Mouse (Mus musculus): Measurements from ENCODE around the gene Pafah1b2. TPM values are rescaled to one million over a fixed set of nuclear protein-coding genes. Genes with fewer than 3 reads are reported as not detected.

Gene Pafah1b2
- polyA plus RNA-seq (2012; rRNA removed; ENCODE audit: low replicate concordance): 17.0 and 27.6 TPM in 2 replicates

GRCm38 (mm10) chr9:46012091-46013008 lies at the start of gene Pafah1b2, which contains the start of gene Sik3:
Gene Pafah1b2 (minus strand): TSS chr9:46012690.
Gene Sik3 (plus strand): TSS chr9:46012820.

GRCm38 (mm10) chr9:45955107-45955963 lies 57.2 kb downstream of the Pafah1b2 start, which contains the start of gene Sidt2:
Gene Sidt2 (minus strand): TSS chr9:45955258.

GRCm38 (mm10) chr9:45935628-45936210 lies 76.8 kb downstream of the Pafah1b2 start, which contains the start of gene Tagln:
Gene Tagln (minus strand): TSS chr9:45936058.

Other genes with a start within 250 kb of the Pafah1b2 start
- gene Cep164, start 184.0 kb downstream of the Pafah1b2 start, polyA plus RNA-seq (2012; rRNA removed; ENCODE audit: low replicate concordance): 13.3 and 24.7 TPM in 2 replicates
- 20.8 and 23.6 TPM in 2 replicates for gene Bace1, start 174.1 kb downstream of the Pafah1b2 start, polyA plus RNA-seq (2012; rRNA removed; ENCODE audit: low replicate concordance)
- 39.0 and 57.3 TPM in 2 replicates for gene Pcsk7, start 106.2 kb downstream of the Pafah1b2 start, polyA plus RNA-seq (2012; rRNA removed; ENCODE audit: low replicate concordance)
- 13.7 and 19.4 TPM in 2 replicates for gene Rnf214, start 105.8 kb downstream of the Pafah1b2 start, polyA plus RNA-seq (2012; rRNA removed; ENCODE audit: low replicate concordance)
- gene Tagln, start 76.6 kb downstream of the Pafah1b2 start, polyA plus RNA-seq (2012; rRNA removed; ENCODE audit: low replicate concordance): 191 and 198 TPM in 2 replicates
- gene Sidt2, start 57.4 kb downstream of the Pafah1b2 start, polyA plus RNA-seq (2012; rRNA removed; ENCODE audit: low replicate concordance): 441 and 490 TPM in 2 replicates
- gene Sik3, start 130 bp upstream of the Pafah1b2 start, polyA plus RNA-seq (2012; rRNA removed; ENCODE audit: low replicate concordance): 13.8 and 14.4 TPM in 2 replicates
- gene Apoa1, start 215.9 kb upstream of the Pafah1b2 start, polyA plus RNA-seq (2012; rRNA removed; ENCODE audit: low replicate concordance): 0.60 and 22.4 TPM in 2 replicates
- 17.3 and 41.5 TPM in 2 replicates for gene Apoc3, start 222.9 kb upstream of the Pafah1b2 start, polyA plus RNA-seq (2012; rRNA removed; ENCODE audit: low replicate concordance)
- 0.06 and 2.1 TPM in 2 replicates for gene Apoa4, start 228.0 kb upstream of the Pafah1b2 start, polyA plus RNA-seq (2012; rRNA removed; ENCODE audit: low replicate concordance)